Mouse (Mus musculus) left cerebral cortex, adult 11 months (tissue): Measurements from ENCODE around the gene Skp2.
"Not testable (repeated sequence)": the region's sequence is repeated elsewhere in the genome, so short reads cannot be mapped to it uniquely, and the experiment has no call there.

Experiments used
- DNase-seq: peaks from one replicate; pipeline ENCODE4 v3.0.0; 2022; ENCODE audit warnings: low spot score

The Skp2 gene

GRCm38 (mm10) chr15:9155325-9155724, at the start of gene Skp2:
TSS of gene Skp2 (minus strand) at chr15:9155425.
- DNase-seq, result no peak

- no peak for DNase-seq
Measured at GRCm38 (mm10) chr15:9198421-9198820, 43.2 kb upstream of the Skp2 start.

- not testable (repeated sequence) for DNase-seq
Measured at GRCm38 (mm10) chr15:9192685-9193084, 37.5 kb upstream of the Skp2 start.

GRCm38 (mm10) chr15:9189796-9190195, 34.6 kb upstream of the Skp2 start:
- no peak for DNase-seq

- DNase-seq, result no peak
Measured at GRCm38 (mm10) chr15:9183995-9184394, 28.8 kb upstream of the Skp2 start.

GRCm38 (mm10) chr15:9177038-9177437, 21.8 kb upstream of the Skp2 start:
- DNase-seq, result no peak

GRCm38 (mm10) chr15:9164125-9164524, 8.9 kb upstream of the Skp2 start:
- no peak for DNase-seq

GRCm38 (mm10) chr15:9162557-9163070, 7.4 kb upstream of the Skp2 start:
- no peak for DNase-seq

- DNase-seq, result no peak
Measured at GRCm38 (mm10) chr15:9140684-9141171, 14.5 kb downstream of the Skp2 start.

GRCm38 (mm10) chr15:9140252-9140680, 15.0 kb downstream of the Skp2 start, which contains the start of gene Lmbrd2:
TSS of gene Lmbrd2 (plus strand) at chr15:9140550.
- DNase-seq, result peak; percentile 95

- no peak for DNase-seq
Measured at GRCm38 (mm10) chr15:9139447-9139846, 15.8 kb downstream of the Skp2 start.

- DNase-seq, result no peak
Measured at GRCm38 (mm10) chr15:9134891-9135507, 20.2 kb downstream of the Skp2 start.

- no peak for DNase-seq
Measured at GRCm38 (mm10) chr15:9132693-9133443, 22.4 kb downstream of the Skp2 start.

- no peak for DNase-seq
Measured at GRCm38 (mm10) chr15:9131499-9131888, 23.7 kb downstream of the Skp2 start.

GRCm38 (mm10) chr15:9130772-9131498, 24.3 kb downstream of the Skp2 start:
- DNase-seq, result no peak

GRCm38 (mm10) chr15:9127051-9127791, 28.0 kb downstream of the Skp2 start:
- DNase-seq, result no peak

- no peak for DNase-seq
Measured at GRCm38 (mm10) chr15:9124856-9125255, 30.4 kb downstream of the Skp2 start.

- DNase-seq, result no peak
Measured at GRCm38 (mm10) chr15:9122989-9123388, 32.2 kb downstream of the Skp2 start.

GRCm38 (mm10) chr15:9120081-9120480, 35.1 kb downstream of the Skp2 start:
- no peak for DNase-seq

- no peak for DNase-seq
Measured at GRCm38 (mm10) chr15:9118852-9119251, 36.4 kb downstream of the Skp2 start.

GRCm38 (mm10) chr15:9114599-9114998, 40.6 kb downstream of the Skp2 start:
- no peak for DNase-seq

GRCm38 (mm10) chr15:9114131-9114530, 41.1 kb downstream of the Skp2 start:
- DNase-seq, result no peak
